Mouse (Mus musculus) embryo, embryonic 11 days (tissue): ENCODE measurements at regions not wholly inside any gene's neighbourhood (a gene's known extent, or its start where the extent isn't known, plus 50 kb on each side); places are given as distances from the start of the nearest gene placed in this dataset.
A peak's percentile ranks its signal among the peaks of the same experiment; 100 is the strongest.

Experiments
- DNase-seq: peaks from one replicate; pipeline ENCODE4 v3.0.0-alpha.2; 2015

DNA sequence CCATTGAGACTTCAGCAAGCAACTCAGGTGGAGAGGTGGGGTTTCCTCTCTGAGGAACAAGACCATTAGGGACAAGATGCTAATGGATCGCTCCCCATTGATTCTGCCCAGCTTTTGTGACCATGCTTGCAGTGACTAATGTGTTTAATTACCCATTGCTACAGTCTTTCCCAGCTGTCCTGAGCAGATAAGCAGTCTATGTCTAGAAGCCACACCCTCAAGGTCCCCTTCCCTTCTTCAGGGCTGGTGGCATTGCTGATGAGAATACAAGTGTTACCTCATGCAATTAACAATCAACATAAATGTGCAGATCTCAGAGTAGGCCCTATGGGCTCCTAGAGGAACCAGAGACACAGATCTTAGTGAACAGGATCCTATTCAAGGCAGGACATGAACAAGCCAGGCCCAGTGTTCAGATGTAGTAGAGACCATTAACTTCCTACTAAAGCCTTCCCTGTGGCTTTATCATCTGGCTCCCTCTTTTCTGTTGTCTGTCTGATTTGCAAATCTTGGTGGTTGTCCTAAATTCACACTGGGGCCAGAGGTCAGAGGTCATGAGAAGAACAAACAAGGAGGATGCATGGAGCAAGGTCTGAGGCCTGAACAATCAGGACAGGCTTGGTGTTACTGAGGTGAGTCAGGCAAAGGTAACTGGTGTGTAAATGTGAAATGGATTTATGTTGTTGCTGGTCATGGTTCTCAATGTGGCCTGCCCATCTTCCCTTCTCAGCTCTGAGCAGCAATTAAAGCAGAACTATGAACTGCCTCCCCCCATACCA lies 56.8 kb downstream of the Odc1 start:
- DNase-seq, result no peak

DNA sequence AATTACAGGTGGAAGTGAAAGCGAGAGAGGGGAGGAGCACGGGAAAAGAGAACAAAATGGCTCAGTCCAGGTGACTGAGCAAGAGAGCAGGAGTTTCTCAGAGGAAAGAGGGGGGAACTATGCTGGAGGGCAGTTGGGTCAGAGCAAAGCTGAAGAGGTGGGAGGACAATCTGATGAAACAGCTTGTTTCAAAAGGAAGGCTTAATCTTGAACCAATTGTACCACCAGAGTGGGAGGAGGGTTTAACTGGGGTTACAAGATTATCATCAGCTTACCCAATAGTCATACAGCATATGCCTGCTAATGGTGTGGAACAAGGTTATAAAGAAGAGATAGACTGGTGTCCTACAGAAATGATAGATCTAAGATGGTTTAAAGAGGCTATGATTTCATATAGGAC lies 59.0 kb downstream of the Odc1 start:
- no peak for DNase-seq

DNA sequence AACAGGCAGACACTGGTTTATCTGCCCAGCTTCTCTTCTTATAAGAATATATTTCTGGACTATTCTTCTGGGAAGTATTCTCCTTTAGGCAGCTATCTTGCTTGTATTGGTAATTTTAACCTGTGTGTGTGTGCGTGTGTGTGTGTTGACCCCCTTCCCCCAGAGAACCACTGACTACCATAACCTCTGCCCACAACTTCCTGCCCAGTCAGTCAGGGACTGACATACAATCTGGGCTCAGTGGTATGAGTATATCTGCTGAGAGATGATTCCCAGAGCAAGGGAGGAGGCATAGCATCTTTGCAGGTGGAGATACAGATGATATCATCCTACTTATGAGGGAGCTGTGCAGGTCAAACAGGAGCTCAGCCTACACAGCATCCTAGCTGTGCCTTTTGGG lies 65.8 kb downstream of the Odc1 start:
- no peak for DNase-seq

DNA sequence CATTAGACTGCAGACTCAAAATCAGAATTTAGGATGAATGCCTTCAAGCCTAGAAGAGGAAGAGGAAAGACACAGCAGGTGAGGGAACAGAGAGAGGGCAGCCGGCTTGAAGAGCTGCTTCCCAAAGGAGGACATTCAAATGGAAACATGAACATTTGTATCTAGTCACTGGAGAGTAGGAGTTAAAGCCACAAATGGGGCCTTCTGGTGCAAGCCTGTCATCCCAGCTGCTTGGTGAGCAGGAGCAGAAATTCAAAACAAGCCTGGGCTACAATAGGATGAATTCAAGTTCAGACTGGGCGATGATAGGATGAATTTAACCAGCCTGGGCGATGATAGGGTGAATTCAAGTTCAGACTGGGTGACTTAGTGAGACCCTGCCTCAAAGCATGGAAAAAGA lies 67.4 kb downstream of the Odc1 start:
- DNase-seq, result no peak

DNA sequence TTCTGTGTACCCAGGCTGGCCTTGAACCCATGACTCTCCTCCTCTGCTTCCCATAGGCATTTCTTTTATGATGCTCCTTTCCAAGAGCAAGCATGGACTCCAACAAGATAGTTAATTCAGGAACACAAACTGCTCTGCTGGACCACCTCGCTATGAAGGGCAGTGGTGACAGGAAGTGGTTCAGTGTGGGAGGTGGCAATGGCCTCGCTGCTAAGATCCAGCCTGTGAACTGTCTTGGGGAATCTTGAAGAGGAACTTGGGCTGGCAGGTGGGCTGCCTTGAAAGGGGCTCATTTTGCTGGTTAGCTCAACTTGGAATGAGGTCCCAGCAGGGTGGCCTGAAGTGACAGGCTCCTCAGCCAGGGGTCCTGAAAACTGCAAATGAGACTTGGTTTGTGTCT lies 72.4 kb upstream of the Hpcal1 start:
- no peak for DNase-seq

DNA sequence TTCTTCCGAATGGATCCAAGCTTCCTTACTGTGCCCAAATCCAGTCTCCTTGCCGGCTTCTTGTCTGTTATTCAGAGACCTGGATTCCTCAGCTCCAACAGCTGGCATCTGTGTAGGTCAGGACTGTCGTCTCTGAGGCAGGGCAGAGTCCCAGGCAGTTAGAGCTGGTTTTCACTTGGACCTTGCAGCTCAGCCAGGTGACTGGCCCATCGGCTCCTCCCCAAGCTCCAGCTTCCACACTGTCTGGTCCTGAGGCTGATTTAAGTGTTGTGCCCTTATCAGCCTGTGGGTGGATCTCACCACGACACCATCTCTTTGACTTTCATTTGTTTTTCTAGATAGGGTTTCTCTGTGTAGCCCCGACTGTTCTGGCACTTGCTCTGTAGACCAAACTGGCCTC lies 70.4 kb upstream of the Hpcal1 start:
- DNase-seq, result no peak

DNA sequence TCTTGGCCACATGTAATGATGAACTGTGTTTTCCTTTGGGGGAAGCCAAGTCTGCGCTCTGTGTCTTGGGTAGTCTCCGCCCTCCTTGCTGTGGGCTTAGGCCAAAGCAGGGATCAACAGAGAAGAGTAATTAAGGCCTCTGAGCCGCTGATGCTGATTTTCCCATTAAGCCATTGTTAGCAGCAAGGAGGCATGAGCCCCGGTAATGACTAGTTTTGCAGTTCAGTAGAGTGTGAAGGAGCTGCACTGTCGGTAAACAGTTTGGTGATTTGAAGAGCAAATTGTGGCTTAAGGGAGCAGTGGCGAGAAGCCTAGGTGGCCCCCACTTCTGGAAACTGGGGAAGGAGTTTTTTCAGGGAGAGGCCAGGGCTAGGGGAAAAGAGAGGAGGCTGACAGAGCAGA lies 69.2 kb upstream of the Hpcal1 start:
- peak; percentile 21 for DNase-seq

DNA sequence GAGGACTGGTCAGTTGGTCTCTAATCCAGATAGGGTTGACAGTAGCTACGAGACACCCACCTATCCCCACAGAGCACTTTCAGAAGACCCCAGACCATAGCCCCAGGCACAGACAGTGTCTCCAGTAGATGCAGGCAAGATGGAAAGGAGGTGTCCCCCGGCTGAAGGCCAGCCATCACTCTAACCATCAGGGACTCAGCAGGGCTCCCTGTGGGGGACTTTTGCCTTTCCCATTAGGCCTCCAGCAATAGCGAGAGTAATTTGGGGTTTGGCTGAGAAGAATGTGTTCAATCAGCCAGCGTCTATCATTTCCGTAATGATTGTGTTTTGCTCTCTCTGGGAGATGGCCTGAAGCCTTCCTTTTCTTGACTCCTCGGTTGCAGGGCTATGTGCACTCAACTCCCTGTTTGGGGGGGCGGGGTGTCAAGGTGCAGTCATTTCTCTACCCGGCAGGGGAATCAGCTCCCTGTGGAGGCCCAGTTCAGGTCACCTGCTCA lies 68.1 kb upstream of the Hpcal1 start:
- no peak for DNase-seq

DNA sequence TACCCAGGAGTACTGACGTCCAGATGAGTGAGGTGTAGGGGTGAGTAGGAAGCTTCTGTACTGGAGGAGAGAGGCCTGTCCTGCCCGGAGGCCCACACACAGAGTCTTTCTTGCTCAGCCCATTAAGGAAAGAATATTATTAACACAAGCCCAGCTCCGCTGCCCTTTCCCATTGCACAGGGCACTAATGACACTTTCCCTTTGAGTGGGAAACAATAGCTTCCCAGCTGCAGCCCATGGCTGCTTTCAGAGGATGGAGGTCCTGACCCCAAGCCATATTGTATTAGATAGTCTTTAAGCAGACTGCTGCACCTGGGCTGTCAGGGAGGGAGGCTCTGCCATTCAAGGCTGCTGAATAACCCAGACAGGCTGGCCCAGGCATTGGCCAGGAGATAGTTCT lies 64.6 kb upstream of the Hpcal1 start:
- DNase-seq, result peak; percentile 75

DNA sequence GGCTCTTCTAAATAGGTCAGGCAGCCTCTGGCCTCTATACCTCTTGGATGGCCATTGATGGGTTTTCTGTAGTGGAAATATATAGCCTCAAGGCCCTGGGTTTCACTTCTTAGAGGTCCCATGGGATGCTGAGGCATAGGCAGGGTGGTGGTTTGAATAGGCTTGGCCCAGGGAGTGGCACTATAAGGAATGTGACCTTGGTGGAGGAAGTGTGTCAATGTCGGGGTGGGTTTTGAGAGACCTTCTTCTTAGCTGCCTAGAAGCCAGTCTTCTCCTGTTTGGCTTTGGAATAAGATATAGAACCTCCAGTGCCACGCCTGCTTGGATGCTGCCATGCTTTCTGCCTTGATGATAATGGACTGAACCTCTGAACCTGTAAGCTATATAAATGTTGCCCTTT lies 59.5 kb upstream of the Hpcal1 start:
- DNase-seq, result no peak

DNA sequence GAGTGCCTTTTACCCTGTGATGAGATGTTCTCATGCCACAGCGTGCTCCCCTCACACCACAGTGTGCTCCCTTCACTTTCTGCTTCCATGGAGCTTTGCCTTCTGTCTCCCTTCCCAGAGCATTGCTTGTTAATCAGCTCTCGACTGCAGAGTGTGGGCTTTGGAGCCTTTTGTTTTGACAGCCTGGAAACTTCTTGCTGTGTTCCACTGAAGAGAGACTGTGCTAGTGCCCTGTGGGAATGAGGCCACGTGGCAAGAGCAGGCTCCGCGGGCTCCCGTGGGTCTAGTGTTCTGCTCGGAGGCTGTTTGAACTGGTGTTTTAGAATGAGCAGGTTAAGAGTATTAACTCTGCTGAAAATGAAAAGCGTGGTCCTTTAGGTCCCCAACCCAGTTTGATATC lies 54.5 kb upstream of the Hpcal1 start:
- no peak for DNase-seq

DNA sequence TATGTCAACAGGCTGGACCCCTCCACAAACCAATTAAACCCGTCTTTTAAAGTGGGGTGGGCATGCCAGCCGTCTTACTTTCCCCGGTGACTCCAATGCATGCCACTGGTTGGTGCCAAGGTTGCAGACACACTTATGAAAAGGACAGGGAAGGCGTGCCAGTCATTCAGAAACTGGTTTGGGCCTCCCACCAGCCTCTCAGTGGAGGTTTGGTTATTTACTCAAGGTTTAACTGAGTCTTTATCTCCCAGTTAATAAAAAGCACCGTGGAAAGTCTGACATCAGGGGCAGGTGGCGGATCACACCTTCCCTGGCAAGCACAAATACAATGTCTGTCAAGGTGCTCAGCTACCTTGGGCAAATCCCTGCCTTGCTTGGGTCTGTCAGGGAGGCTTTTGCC lies 54.1 kb upstream of the Hpcal1 start:
- DNase-seq, result no peak
